Comparison of ENCODE assay signal across 34 mouse cellular contexts in the genomic region with DNA sequence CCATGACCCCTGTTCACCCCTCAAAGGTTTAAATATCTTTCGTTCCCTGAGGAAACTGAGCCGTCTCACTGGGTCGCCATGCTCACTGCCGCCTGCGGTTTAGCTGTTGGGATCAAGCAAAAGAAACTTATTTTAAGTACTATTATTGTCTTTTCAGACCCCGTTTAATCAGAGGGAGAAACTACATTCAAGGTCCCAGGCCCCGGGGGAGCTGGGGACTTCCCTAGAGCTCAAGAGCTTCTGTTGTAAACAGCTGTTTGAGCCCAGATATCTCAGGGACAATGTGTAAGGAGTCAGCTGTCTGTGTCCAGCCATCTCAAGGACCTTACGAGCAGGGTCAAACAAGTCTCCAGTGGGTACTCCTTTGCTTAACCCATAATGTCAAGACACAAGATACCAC. TPM values are rescaled to one million over a fixed set of nuclear protein-coding genes. Genes with fewer than 3 reads are reported as not detected.
"Had no signal": no experiment of that assay in that cellular context is flagged by ENCODE, and none has a peak within 500 bp of the region (broad histone marks: within the 10 kb centered on the region; RNA-seq: fewer than 3 reads in every experiment).

No protein-coding gene starts in this region.

- H3K9me3 ChIP-seq: intestine, embryonic 15.5 days; kidney, embryonic 15.5 days; liver, embryonic 13.5 days; midbrain, embryonic 12.5 days had no signal

- H3K27me3 ChIP-seq: intestine, embryonic 15.5 days; kidney, embryonic 15.5 days; liver, embryonic 13.5 days; midbrain, embryonic 12.5 days had no signal

- H3K4me1 ChIP-seq: intestine, embryonic 15.5 days; midbrain, embryonic 12.5 days had no signal

- H3K36me3 ChIP-seq: intestine, embryonic 15.5 days; kidney, embryonic 15.5 days; liver, embryonic 13.5 days; midbrain, embryonic 12.5 days had no signal

- H3K4me3 ChIP-seq: intestine, embryonic 15.5 days; kidney, embryonic 15.5 days; left cerebral cortex, adult 2 months; liver, embryonic 13.5 days; midbrain, embryonic 12.5 days; myocyte had no signal

- DNase-seq: kidney, adult 11 months; kidney, adult 8-10 months; kidney, postnatal 10 days; kidney, postnatal 36 days; layer of hippocampus, postnatal 36 days; liver, embryonic 13.5 days; lung, adult 2 months; lung, postnatal 14 days; right cerebral cortex, adult 18-20 months; right cerebral cortex, postnatal 14 days; right cerebral cortex, postnatal 4 days; thymus, adult 18-20 months; thymus, postnatal 36 days had no signal

- H3K27ac ChIP-seq: intestine, embryonic 15.5 days; kidney, embryonic 15.5 days; left cerebral cortex, adult 2 months; liver, embryonic 13.5 days; midbrain, embryonic 12.5 days had no signal

- H3K9ac ChIP-seq: intestine, embryonic 15.5 days; kidney, embryonic 15.5 days; liver, embryonic 13.5 days; midbrain, embryonic 12.5 days had no signal

RNA-seq across cellular contexts. Expression of gene Ctnna3, which starts 2.8 kb away (rescaled TPM):
- total RNA-seq: megakaryocyte progenitor cell, adult 5-6 weeks; megakaryocyte-erythroid progenitor cell, adult 5-6 weeks; monocyte, adult 5-6 weeks had no signal
- polyA plus RNA-seq: liver, adult 2 months; midbrain, embryonic 12.5 days had no signal

RNA-seq across cellular contexts. Expression of gene Gm7075, which starts 5.6 kb away (rescaled TPM):
- total RNA-seq: layer of hippocampus, adult 8-10 months; layer of hippocampus, postnatal 10 days; layer of hippocampus, postnatal 36 days; left cerebral cortex, adult 2 months; left cerebral cortex, postnatal 10 days; left cerebral cortex, postnatal 36 days; liver, adult 2 months; megakaryocyte progenitor cell, adult 5-6 weeks; megakaryocyte-erythroid progenitor cell, adult 5-6 weeks; monocyte, adult 5-6 weeks had no signal
- polyA plus RNA-seq: intestine, embryonic 15.5 days; kidney, embryonic 15.5 days; limb, embryonic 11.5 days; liver, adult 2 months; liver, embryonic 13.5 days; liver, embryonic 16.5 days; lung, adult 2 months; lung, embryonic 16.5 days; midbrain, embryonic 12.5 days; midbrain, embryonic 16.5 days; myocyte; neural tube, embryonic 11.5 days; neural tube, embryonic 14.5 days; stomach, embryonic 16.5 days; urinary bladder, adult 2 months had no signal
